Mouse (Mus musculus) midbrain, embryonic 10.5 days (tissue): Measurements from ENCODE around the gene Evi5. TPM values are rescaled to one million over a fixed set of nuclear protein-coding genes. Genes with fewer than 3 reads are reported as not detected.
"Not testable (repeated sequence)": the region's sequence is repeated elsewhere in the genome, so short reads cannot be mapped to it uniquely, and the experiment has no call there.

Experiments used
- DNase-seq: peaks from one replicate; pipeline ENCODE4 v3.0.0-alpha.2; 2017; ENCODE audit warnings: low spot score
- H3K27ac ChIP-seq: fragments of 300-500 bp; sonication (generic); replicated peaks from 2 replicates; pipeline ENCODE4 v1.5.1; 2016; ENCODE audit warnings: mild to moderate bottlenecking
- H3K27me3 ChIP-seq: fragments of 300-500 bp; sonication (generic); 2 replicates; pipeline ENCODE4 v1.6.1; 2016; ENCODE audit warnings: low read depth, mild to moderate bottlenecking; ENCODE audit not compliant: poor library complexity, severe bottlenecking
- H3K36me3 ChIP-seq: fragments of 300-500 bp; sonication (generic); 2 replicates; pipeline ENCODE4 v1.6.1; 2016; ENCODE audit warnings: mild to moderate bottlenecking, moderate library complexity
- H3K4me1 ChIP-seq: fragments of 300-500 bp; sonication (generic); 2 replicates; pipeline ENCODE4 v1.6.1; 2016
- H3K4me3 ChIP-seq: fragments of 300-500 bp; sonication (generic); 2 replicates; pipeline ENCODE4 v1.5.1; 2016; ENCODE audit warnings: mild to moderate bottlenecking, moderate library complexity
- H3K9me3 ChIP-seq: fragments of 300-500 bp; sonication (generic); replicated peaks from 2 replicates; pipeline ENCODE4 v1.6.1; 2016; ENCODE audit warnings: mild to moderate bottlenecking
- WGBS: fragments of 180-500 bp; shearing (Covaris S2); methylation state at CpG from one replicate; pipeline ENCODE4 v1.1.7; 2016; 5-methylcytosine and 5-hydroxymethylcytosine counted together
- polyA plus RNA-seq: library from polyadenylated mRNA; unstranded; fragments of >200 nt; fragmentation: Nextera tagmentation; extraction: Ambion mirVana; gene quantifications from 2 replicates; pipeline ENCODE4 v1.2.1, GENCODE M21; 2016

Gene Evi5
- polyA plus RNA-seq, 1 experiment from 2014 or later: 45.0 TPM

DNA sequence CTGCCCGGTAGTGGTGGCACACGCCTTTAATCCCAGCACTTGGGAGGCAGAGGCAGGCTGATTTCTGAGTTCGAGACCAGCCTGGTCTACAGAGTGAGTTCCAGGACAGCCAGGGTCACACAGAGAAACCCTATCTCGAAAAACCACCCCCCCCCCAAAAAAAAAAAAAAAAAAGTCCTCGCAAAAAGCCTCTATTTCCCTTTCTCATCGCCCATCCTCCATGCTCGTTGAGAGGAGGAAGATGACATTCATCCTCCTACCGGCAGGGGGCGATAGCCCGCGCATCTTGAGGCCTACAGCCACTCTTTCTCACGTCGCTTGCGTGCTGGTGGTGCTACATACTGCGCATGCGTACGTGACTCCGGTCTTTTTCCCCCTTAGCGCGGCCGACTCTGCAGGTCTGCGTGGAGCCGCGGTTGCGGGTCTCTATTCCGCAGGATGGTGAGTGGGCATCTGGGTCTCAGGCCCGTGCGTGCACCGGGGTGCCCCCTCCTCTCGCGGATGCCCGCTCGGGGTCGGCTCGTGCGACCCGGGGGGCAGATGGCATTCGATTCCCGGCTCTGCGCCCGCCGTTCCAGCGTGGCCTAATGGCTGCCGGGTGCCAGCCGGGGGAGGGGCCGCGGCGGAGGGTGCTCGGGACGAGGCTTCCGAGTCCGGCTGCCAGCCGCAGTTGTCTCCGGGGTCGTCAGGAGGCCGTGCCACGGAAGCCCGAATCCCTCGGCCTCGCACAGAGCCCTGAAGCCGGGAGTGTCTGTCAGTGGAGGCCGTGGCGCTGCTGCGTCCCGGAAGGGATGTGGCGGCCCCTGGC lies 25.5 kb upstream of the Evi5 start, which contains the start of gene Rpl5:
TSS of gene Rpl5 (plus strand) at position 297 of the 808 bp plus-strand sequence.
- WGBS: 4% methylated on average over 66 of the region's 66 CpGs

DNA sequence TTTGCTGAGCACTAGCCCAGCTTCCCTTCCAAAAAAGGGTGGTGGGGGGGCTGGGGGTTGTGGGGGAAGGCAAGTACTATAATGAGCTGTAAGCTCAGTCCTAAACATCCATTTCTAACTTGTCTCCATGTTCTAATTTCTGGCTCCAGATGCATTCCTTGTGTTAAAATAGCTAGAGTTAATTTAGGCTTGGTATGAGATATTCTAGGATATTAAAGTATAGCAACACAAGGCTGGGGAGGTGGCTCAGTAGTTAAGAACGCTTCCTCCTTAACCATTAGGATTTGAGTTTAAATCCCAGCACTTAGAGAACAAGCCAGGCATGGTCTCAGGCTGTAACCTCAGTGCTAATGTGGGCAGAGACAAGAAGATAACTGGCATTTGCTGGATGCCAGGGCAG lies 21.4 kb upstream of the Evi5 start:
- H3K27me3 ChIP-seq: no peaks in the 10 kb centered on the region
- 75% methylated on average over 1 of the region's 1 CpGs for WGBS
- H3K27ac ChIP-seq: no peak overlapping the region
- no peaks in the 10 kb centered on the region for H3K36me3 ChIP-seq
- no peaks in the 10 kb centered on the region for H3K9me3 ChIP-seq
- H3K4me1 ChIP-seq: no peaks in the 10 kb centered on the region
- DNase-seq: no peak
- H3K4me3 ChIP-seq: no peak overlapping the region

More for the DNA sequence above, 25.5 kb upstream of the Evi5 start, which contains the start of gene Rpl5:
- Histone ChIP-seq H3K27me3 (no peaks in the 10 kb centered on the region), H3K27ac (peak within 1 kb of the TSS; percentile 99), H3K4me3 (peak within 1 kb of the TSS; percentile 99), H3K4me1 (peaks cover 13% of the 10 kb centered on the region), H3K36me3 (peaks cover 36% of the 10 kb centered on the region), H3K9me3 (no peaks in the 10 kb centered on the region)
- peak; percentile 94 for DNase-seq

DNA sequence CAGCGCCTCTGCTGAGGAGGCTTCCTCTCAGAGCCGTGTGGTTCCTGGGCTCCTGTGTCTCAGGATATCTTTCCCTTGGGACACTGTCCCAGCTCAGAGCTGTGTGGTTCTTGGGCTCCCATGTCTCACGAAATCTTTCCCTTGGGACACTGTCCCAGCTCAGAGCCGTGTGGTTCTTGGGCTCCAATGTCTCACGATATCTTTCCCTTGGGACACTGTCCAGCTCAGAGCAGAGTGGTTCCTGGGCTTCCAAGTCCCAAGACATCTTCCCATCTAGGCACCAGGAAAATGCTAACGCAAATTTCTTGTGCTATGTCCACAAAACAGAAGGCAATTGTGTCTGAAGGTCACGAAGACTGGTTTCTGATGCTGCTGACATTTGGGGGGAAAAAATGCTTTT lies 19.8 kb upstream of the Evi5 start:
- H3K36me3 ChIP-seq: no peaks in the 10 kb centered on the region
- WGBS: 76% methylated on average over 7 of the region's 7 CpGs
- no peak for DNase-seq
- no peaks in the 10 kb centered on the region for H3K27me3 ChIP-seq
- no peak overlapping the region for H3K4me3 ChIP-seq
- no peaks in the 10 kb centered on the region for H3K4me1 ChIP-seq
- H3K9me3 ChIP-seq: no peaks in the 10 kb centered on the region
- H3K27ac ChIP-seq: no peak overlapping the region

DNA sequence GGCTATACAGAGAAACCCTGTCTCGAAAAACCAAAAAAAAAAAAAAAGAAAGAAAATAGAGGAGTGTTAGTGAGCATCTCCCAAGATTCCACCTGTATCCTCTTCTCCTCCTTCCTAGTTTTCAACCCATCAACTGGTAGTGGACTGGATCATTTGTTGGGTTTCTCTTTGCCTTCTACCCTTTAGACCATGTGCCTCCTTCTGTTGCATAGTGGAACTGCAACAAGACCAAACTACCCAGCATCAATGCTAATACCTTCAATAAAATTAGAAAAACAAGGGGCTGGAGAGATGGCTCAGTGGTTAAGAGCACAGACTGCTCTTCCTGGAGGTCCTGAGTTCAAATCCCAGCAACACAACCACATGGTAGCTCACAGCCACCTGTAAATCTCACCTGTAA lies 16.6 kb upstream of the Evi5 start:
- not testable (repeated sequence) for H3K36me3 ChIP-seq, H3K27me3 ChIP-seq, DNase-seq, H3K9me3 ChIP-seq, H3K4me3 ChIP-seq, H3K27ac ChIP-seq, H3K4me1 ChIP-seq
- WGBS: no CpG with 5 or more reads among the region's 1 CpGs

DNA sequence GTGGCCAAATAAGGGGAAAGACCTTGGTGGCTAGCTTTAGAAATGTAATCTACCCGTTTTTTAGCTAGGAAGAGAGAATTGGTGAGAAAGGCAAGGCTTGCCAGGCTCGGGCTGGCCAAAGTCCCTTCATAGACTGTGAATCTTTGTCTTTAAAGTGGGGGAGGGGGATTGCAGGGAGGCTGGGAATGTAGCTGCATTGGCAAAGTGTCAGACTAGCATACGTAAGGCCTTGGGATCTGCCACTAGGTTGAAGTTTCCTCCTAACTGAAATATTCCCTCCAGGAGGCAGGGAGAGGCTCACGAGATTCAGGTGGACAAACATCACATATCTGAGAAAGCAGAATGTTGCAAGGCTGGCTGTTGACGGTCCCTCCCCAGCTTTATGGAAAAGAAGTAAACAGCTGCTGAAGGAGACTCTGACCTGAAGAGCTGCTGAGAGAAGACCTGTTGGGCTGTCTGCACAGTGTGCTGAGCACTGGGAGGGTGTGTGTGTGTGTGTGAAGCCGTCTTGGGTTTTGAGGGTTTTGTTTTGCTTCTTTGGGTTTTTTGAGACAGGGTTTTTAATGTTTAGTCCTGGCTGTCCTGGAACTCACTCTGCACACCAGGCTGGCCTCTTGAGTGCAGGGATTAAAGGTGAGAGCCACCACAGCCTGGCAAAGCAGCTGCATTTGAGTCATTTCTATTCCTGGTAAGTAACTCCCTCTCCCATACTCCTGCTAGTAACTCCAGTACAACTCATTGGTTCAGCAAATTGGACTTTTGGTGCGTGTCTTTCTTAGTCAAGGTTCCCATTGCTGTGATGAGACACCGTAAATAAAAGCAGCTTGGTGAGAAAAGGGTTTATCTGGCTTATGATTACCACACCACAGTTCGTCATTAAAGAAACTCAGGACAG lies 15.3 kb upstream of the Evi5 start:
- no peak for DNase-seq
- Histone ChIP-seq H3K9me3 (no peaks in the 10 kb centered on the region), H3K4me3 (no peak overlapping the region), H3K27ac (no peak overlapping the region), H3K27me3 (no peaks in the 10 kb centered on the region), H3K4me1 (no peaks in the 10 kb centered on the region), H3K36me3 (no peaks in the 10 kb centered on the region)
- 70% methylated on average over 9 of the region's 9 CpGs for WGBS

DNA sequence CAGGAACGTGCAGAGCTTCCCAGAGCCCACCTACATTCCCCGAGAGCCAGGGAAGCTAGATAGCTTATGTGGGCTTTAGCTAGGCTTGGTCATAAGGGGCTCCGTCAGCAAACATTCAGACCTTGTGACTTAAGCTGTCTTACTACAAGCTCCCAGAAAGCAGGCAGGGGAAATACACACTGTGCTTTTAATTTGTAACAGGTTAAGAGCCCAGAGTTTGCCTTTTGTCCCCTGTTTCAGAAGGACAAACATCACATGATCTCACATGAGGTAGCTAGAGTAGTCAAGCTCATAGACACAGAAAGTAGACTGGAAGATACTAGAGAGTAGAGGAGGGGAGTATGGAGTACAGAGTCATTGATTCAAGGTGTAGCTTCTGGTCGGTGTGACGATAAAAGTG lies 5.8 kb upstream of the Evi5 start:
- 87% methylated on average over 5 of the region's 5 CpGs for WGBS
- H3K4me3 ChIP-seq: no peak overlapping the region
- no peaks in the 10 kb centered on the region for H3K27me3 ChIP-seq
- DNase-seq: no peak
- H3K36me3 ChIP-seq: no peaks in the 10 kb centered on the region
- no peak overlapping the region for H3K27ac ChIP-seq
- H3K9me3 ChIP-seq: no peaks in the 10 kb centered on the region
- H3K4me1 ChIP-seq: no peaks in the 10 kb centered on the region

DNA sequence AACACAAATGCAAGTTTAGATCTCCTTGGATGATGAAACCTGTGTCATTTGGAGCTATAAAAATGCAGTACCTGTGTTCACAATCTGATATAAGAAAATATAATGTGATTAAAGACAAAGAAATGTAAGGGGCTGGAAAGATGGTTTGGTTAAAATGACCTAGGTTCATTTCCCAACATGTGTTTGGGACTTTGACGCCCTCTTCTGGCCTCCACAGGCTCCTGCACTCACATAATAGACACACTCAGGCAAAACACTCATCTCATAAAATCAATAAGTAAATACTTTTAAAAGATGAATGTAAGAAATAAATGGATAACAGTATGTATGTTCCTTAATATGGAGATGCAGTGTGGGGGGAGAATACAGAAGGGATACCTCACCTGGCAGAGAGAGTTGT lies 2.1 kb upstream of the Evi5 start:
- no peak for DNase-seq
- Histone ChIP-seq H3K4me1 (no peaks in the 10 kb centered on the region), H3K27ac (no peak overlapping the region), H3K27me3 (no peaks in the 10 kb centered on the region), H3K4me3 (no peak overlapping the region), H3K36me3 (no peaks in the 10 kb centered on the region), H3K9me3 (no peaks in the 10 kb centered on the region)
- 74% methylated on average over 1 of the region's 1 CpGs for whole genome bisulfite sequencing

DNA sequence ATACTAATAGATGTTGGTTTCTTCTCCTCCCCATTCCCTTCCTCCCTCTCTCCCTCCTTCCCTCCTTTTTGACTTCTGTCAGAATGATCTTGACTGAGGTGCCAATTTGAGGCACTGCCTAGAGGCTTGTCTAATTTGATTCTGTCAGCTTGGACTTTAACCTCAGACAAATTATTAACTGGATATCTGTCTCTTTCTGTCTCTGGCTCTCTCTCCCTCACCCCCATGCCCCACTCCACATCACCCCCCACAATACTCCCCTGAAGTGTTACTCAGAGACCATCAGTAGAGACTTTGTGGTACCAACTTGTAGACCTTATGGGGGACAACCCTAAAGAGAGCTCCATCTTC lies 329 bp upstream of the Evi5 start:
- Histone ChIP-seq H3K27me3 (peaks cover 12% of the 10 kb centered on the region), H3K27ac (no peak overlapping the region), H3K4me1 (no peaks in the 10 kb centered on the region), H3K36me3 (no peaks in the 10 kb centered on the region), H3K9me3 (no peaks in the 10 kb centered on the region), H3K4me3 (no peak overlapping the region)
- no peak for DNase-seq

DNA sequence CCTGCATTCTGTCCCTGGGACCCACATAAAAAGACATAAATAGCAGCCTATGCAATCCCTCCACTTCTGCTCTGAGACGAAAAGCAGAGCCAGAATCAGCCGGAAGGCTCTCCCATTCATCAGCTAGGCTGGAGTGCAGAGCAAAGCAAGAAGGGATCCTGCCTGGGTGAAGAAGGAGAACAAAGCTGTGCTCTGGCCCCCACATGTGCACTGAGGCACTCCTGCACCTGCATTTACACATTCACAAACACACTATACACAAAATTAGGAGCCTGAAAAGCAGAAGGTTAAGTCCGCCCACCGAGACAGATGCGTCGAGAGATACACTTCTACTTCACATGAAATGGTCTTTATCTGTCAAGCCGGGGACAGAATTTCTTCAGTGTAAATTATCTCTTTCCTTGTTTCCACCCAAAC lies 1.0 kb downstream of the Evi5 start:
- Histone ChIP-seq H3K9me3 (no peaks in the 10 kb centered on the region), H3K4me3 (no peak overlapping the region), H3K27me3 (peaks cover 18% of the 10 kb centered on the region), H3K27ac (no peak overlapping the region), H3K36me3 (no peaks in the 10 kb centered on the region), H3K4me1 (no peaks in the 10 kb centered on the region)
- 80% methylated on average over 7 of the region's 7 CpGs for WGBS
- no peak for DNase-seq

DNA sequence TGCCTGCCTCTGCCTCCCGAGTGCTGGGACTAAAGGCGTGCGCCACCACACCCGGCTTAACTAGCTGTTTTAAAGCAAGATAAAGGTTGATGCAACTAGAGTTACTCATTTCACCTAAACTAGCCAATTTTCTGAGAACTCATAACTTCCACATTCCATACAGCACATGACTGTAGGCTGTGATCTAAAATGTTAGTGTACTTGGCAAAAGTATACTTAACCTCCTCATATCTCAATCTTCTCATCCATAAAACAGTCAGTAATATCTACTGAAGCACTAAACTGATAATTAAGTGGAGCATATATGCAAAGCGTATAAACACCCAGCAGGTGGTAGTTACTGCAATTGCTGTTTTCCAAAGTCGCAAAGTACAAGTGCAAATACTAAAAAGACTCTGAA lies 1.6 kb downstream of the Evi5 start:
- H3K36me3 ChIP-seq: no peaks in the 10 kb centered on the region
- H3K4me3 ChIP-seq: no peak overlapping the region
- H3K27ac ChIP-seq: no peak overlapping the region
- H3K27me3 ChIP-seq: peaks cover 18% of the 10 kb centered on the region
- no peak for DNase-seq
- WGBS: 87% methylated on average over 6 of the region's 6 CpGs
- no peaks in the 10 kb centered on the region for H3K9me3 ChIP-seq
- H3K4me1 ChIP-seq: no peaks in the 10 kb centered on the region

DNA sequence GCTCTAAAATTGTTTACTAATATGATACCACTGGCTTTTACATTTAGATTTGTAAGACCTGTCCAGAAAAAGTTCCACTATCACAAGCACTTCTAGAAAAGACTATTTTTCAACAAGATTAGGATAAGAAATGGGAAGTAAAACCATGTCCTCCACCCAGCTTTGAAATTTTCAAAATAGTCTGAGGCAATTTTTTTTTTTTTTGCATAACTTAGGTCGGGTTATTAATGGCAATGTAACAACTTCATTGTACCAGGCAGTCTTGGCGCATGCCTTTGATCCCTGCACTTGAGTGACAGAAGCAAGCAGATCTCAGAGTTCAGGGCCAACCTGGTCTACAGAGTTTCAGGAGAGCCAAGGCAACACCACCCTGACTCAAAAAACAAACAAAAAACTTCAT lies 5.2 kb downstream of the Evi5 start:
- Histone ChIP-seq H3K36me3 (no peaks in the 10 kb centered on the region), H3K27ac (no peak overlapping the region), H3K9me3 (no peaks in the 10 kb centered on the region), H3K27me3 (peaks cover 18% of the 10 kb centered on the region), H3K4me3 (peak overlapping the region; percentile 89; the same call in 1 of the 2 replicates), H3K4me1 (peaks cover 10% of the 10 kb centered on the region)
- 71% methylated on average over 2 of the region's 2 CpGs for WGBS
- DNase-seq: no peak

DNA sequence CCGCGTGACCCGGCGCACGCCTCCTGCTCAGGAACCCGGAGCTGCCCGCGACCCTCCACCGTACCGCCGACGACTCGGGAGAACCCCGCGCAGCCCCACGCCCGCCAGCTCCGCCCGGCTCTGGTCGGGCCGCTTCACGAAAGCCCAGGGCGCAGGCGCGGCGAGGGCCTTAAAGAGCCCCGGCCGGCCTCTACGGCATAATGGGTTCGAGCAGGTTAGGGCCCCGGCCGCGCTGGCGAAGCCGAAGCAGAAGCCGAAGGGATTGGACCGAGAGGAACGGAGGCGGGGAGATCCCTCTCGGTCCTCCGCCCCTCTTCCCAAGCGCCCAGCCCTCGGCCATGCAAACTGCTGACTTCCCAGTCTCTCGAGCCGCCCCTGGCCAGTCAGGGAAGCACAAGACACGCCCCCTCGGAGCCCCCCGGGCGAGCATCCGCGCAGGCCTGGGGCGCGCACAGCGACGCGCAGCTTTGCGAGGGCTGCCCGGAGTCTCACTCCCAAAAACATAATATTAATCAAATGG lies 5.9 kb downstream of the Evi5 start:
- Histone ChIP-seq H3K36me3 (no peaks in the 10 kb centered on the region), H3K27ac (peak overlapping the region; percentile 96), H3K4me1 (peaks cover 10% of the 10 kb centered on the region), H3K9me3 (no peaks in the 10 kb centered on the region), H3K27me3 (peaks cover 18% of the 10 kb centered on the region), H3K4me3 (peak overlapping the region; percentile 89)
- DNase-seq: peak; percentile 97
- under 1% methylated on average over 55 of the region's 58 CpGs for WGBS
